Mouse (Mus musculus) midbrain, embryonic 15.5 days (tissue): ENCODE measurements around the gene Magi2. TPM values are rescaled to one million over a fixed set of nuclear protein-coding genes. Genes with fewer than 3 reads are reported as not detected.

ENCODE experiments used
- ATAC-seq: fragments of 200-750 bp; cut with Nextera tagmentation; replicated peaks from 2 replicates; pipeline ENCODE4 v1.8.0; 2017; ENCODE audit warnings: moderate TSS enrichment
- H3K27ac ChIP-seq: fragments of 300-500 bp; sonication (generic); 2 replicates; pipeline ENCODE4 v1.5.1; 2015; ENCODE audit warnings: mild to moderate bottlenecking, inconsistent platforms
- H3K27me3 ChIP-seq: fragments of 300-500 bp; sonication (generic); replicated peaks from 2 replicates; pipeline ENCODE4 v1.6.1; 2015; ENCODE audit warnings: inconsistent platforms
- H3K36me3 ChIP-seq: fragments of 300-500 bp; sonication (generic); replicated peaks from 2 replicates; pipeline ENCODE4 v1.6.1; 2015; ENCODE audit warnings: inconsistent platforms
- H3K4me1 ChIP-seq: fragments of 300-500 bp; sonication (generic); 2 replicates; pipeline ENCODE4 v1.6.1; 2015; ENCODE audit warnings: inconsistent platforms
- H3K4me2 ChIP-seq: fragments of 300-500 bp; sonication (generic); 2 replicates; pipeline ENCODE4 v1.6.1; 2015; ENCODE audit warnings: inconsistent platforms, mild to moderate bottlenecking, moderate library complexity
- H3K4me3 ChIP-seq: fragments of 300-500 bp; sonication (generic); 2 replicates; pipeline ENCODE4 v1.5.1; 2015; ENCODE audit warnings: mild to moderate bottlenecking, inconsistent platforms
- H3K9ac ChIP-seq: fragments of 300-500 bp; sonication (generic); 2 replicates; pipeline ENCODE4 v1.6.1; 2015; ENCODE audit warnings: mild to moderate bottlenecking, inconsistent platforms
- H3K9me3 ChIP-seq: fragments of 300-500 bp; sonication (generic); 2 replicates; pipeline ENCODE4 v1.6.1; 2016; ENCODE audit warnings: inconsistent platforms
- WGBS: fragments of 180-500 bp; shearing (Covaris S2); methylation state at CpG from one replicate; pipeline ENCODE4 v1.1.7; 2015; ENCODE audit warnings: mixed read lengths; 5-methylcytosine and 5-hydroxymethylcytosine counted together
- polyA plus RNA-seq: library from polyadenylated mRNA; unstranded; fragments of >200 nt; fragmentation: Nextera tagmentation; extraction: Ambion mirVana; gene quantifications from 2 replicates; pipeline ENCODE4 v1.2.1, GENCODE M21; 2015

Magi2 gene
- polyA plus RNA-seq, 1 experiment from 2014 or later = 35.9 TPM

GRCm38 (mm10) chr5:20303056-20303965, 1076.5 kb downstream of the Magi2 start:
- 81% methylated on average over 8 of the region's 8 CpGs for WGBS
- H3K4me2 ChIP-seq = no peak overlapping the region
- H3K27me3 ChIP-seq = no peaks in the 10 kb centered on the region
- no peaks in the 10 kb centered on the region for H3K36me3 ChIP-seq
- H3K9me3 ChIP-seq = no peaks in the 10 kb centered on the region
- ATAC-seq = no peak
- H3K4me1 ChIP-seq = no peaks in the 10 kb centered on the region
- no peak overlapping the region for H3K27ac ChIP-seq
- no peak overlapping the region for H3K4me3 ChIP-seq
- H3K9ac ChIP-seq = no peak overlapping the region

- no peaks in the 10 kb centered on the region for H3K36me3 ChIP-seq
- H3K4me3 ChIP-seq = no peak overlapping the region
- WGBS = 82% methylated on average over 2 of the region's 2 CpGs
- H3K4me2 ChIP-seq = no peak overlapping the region
- no peaks in the 10 kb centered on the region for H3K4me1 ChIP-seq
- H3K27me3 ChIP-seq = no peaks in the 10 kb centered on the region
- H3K9ac ChIP-seq = no peak overlapping the region
- no peak overlapping the region for H3K27ac ChIP-seq
- no peak for ATAC-seq
- H3K9me3 ChIP-seq = no peaks in the 10 kb centered on the region
These were observed 1094.1 kb downstream of the Magi2 start for GRCm38 (mm10) chr5:20320970-20321369.

GRCm38 (mm10) chr5:20325290-20325689, 1098.5 kb downstream of the Magi2 start:
- H3K4me3 ChIP-seq = no peak overlapping the region
- H3K9me3 ChIP-seq = no peaks in the 10 kb centered on the region
- no peaks in the 10 kb centered on the region for H3K36me3 ChIP-seq
- WGBS = 67% methylated on average over 2 of the region's 2 CpGs
- H3K4me2 ChIP-seq = no peak overlapping the region
- no peaks in the 10 kb centered on the region for H3K4me1 ChIP-seq
- H3K9ac ChIP-seq = no peak overlapping the region
- ATAC-seq = no peak
- H3K27ac ChIP-seq = no peak overlapping the region
- no peaks in the 10 kb centered on the region for H3K27me3 ChIP-seq

GRCm38 (mm10) chr5:20328901-20329300, 1102.1 kb downstream of the Magi2 start:
- H3K9me3 ChIP-seq = no peaks in the 10 kb centered on the region
- H3K9ac ChIP-seq = no peak overlapping the region
- no peak overlapping the region for H3K4me3 ChIP-seq
- H3K4me2 ChIP-seq = no peak overlapping the region
- H3K4me1 ChIP-seq = no peaks in the 10 kb centered on the region
- no peak for ATAC-seq
- H3K27me3 ChIP-seq = no peaks in the 10 kb centered on the region
- no peak overlapping the region for H3K27ac ChIP-seq
- 67% methylated on average over 1 of the region's 1 CpGs for WGBS
- H3K36me3 ChIP-seq = no peaks in the 10 kb centered on the region

GRCm38 (mm10) chr5:20330025-20330424, 1103.2 kb downstream of the Magi2 start:
- no peaks in the 10 kb centered on the region for H3K9me3 ChIP-seq
- no peak for ATAC-seq
- H3K27me3 ChIP-seq = no peaks in the 10 kb centered on the region
- no peak overlapping the region for H3K9ac ChIP-seq
- H3K4me3 ChIP-seq = no peak overlapping the region
- WGBS = 75% methylated on average over 3 of the region's 3 CpGs
- no peak overlapping the region for H3K4me2 ChIP-seq
- H3K27ac ChIP-seq = no peak overlapping the region
- no peaks in the 10 kb centered on the region for H3K36me3 ChIP-seq
- no peaks in the 10 kb centered on the region for H3K4me1 ChIP-seq

GRCm38 (mm10) chr5:20332574-20332973, 1105.7 kb downstream of the Magi2 start:
- Histone ChIP-seq H3K4me2 (no peak overlapping the region), H3K4me3 (no peak overlapping the region), H3K4me1 (no peaks in the 10 kb centered on the region), H3K36me3 (no peaks in the 10 kb centered on the region), H3K27me3 (no peaks in the 10 kb centered on the region), H3K27ac (no peak overlapping the region), H3K9ac (no peak overlapping the region), H3K9me3 (no peaks in the 10 kb centered on the region)
- no peak for ATAC-seq
- WGBS = 87% methylated on average over 4 of the region's 4 CpGs

GRCm38 (mm10) chr5:20334549-20334948, 1107.7 kb downstream of the Magi2 start:
- no peaks in the 10 kb centered on the region for H3K36me3 ChIP-seq
- ATAC-seq = no peak
- no peak overlapping the region for H3K4me2 ChIP-seq
- no peaks in the 10 kb centered on the region for H3K27me3 ChIP-seq
- no peak overlapping the region for H3K27ac ChIP-seq
- no peak overlapping the region for H3K4me3 ChIP-seq
- H3K9ac ChIP-seq = no peak overlapping the region
- no peaks in the 10 kb centered on the region for H3K9me3 ChIP-seq
- H3K4me1 ChIP-seq = no peaks in the 10 kb centered on the region

GRCm38 (mm10) chr5:20352941-20353340, 1126.1 kb downstream of the Magi2 start:
- ATAC-seq = no peak
- 94% methylated on average over 8 of the region's 8 CpGs for WGBS
- Histone ChIP-seq H3K27me3 (no peaks in the 10 kb centered on the region), H3K36me3 (no peaks in the 10 kb centered on the region), H3K4me1 (no peaks in the 10 kb centered on the region), H3K9me3 (no peaks in the 10 kb centered on the region), H3K4me2 (no peak overlapping the region), H3K27ac (no peak overlapping the region), H3K9ac (no peak overlapping the region), H3K4me3 (no peak overlapping the region)

GRCm38 (mm10) chr5:20358437-20358836, 1131.6 kb downstream of the Magi2 start:
- 40% methylated on average over 5 of the region's 5 CpGs for WGBS
- H3K9ac ChIP-seq = no peak overlapping the region
- H3K36me3 ChIP-seq = no peaks in the 10 kb centered on the region
- ATAC-seq = no peak
- H3K4me1 ChIP-seq = peaks cover 3% of the 10 kb centered on the region; the same call in 1 of the 2 replicates
- no peak overlapping the region for H3K27ac ChIP-seq
- H3K27me3 ChIP-seq = no peaks in the 10 kb centered on the region
- H3K9me3 ChIP-seq = no peaks in the 10 kb centered on the region
- H3K4me2 ChIP-seq = no peak overlapping the region
- no peak overlapping the region for H3K4me3 ChIP-seq

- no peaks in the 10 kb centered on the region for H3K36me3 ChIP-seq
- H3K4me3 ChIP-seq = no peak overlapping the region
- H3K4me2 ChIP-seq = no peak overlapping the region
- H3K27ac ChIP-seq = no peak overlapping the region
- ATAC-seq = no peak
- no peaks in the 10 kb centered on the region for H3K9me3 ChIP-seq
- no peak overlapping the region for H3K9ac ChIP-seq
- H3K27me3 ChIP-seq = no peaks in the 10 kb centered on the region
- WGBS = 22% methylated on average over 3 of the region's 3 CpGs
- peaks cover 3% of the 10 kb centered on the region; the same call in 1 of the 2 replicates for H3K4me1 ChIP-seq
These were observed 1132.2 kb downstream of the Magi2 start for GRCm38 (mm10) chr5:20359021-20359420.

GRCm38 (mm10) chr5:20362154-20362553, 1135.3 kb downstream of the Magi2 start:
- Histone ChIP-seq H3K36me3 (no peaks in the 10 kb centered on the region), H3K27ac (no peak overlapping the region), H3K4me2 (no peak overlapping the region), H3K27me3 (no peaks in the 10 kb centered on the region), H3K4me3 (no peak overlapping the region), H3K4me1 (peaks cover 3% of the 10 kb centered on the region; the same call in 1 of the 2 replicates), H3K9ac (no peak overlapping the region), H3K9me3 (no peaks in the 10 kb centered on the region)
- ATAC-seq = no peak
- 90% methylated on average over 3 of the region's 3 CpGs for WGBS

- Histone ChIP-seq H3K36me3 (no peaks in the 10 kb centered on the region), H3K4me2 (no peak overlapping the region), H3K4me3 (no peak overlapping the region), H3K4me1 (peaks cover 3% of the 10 kb centered on the region; the same call in 1 of the 2 replicates), H3K9ac (no peak overlapping the region), H3K27ac (no peak overlapping the region), H3K9me3 (no peaks in the 10 kb centered on the region), H3K27me3 (no peaks in the 10 kb centered on the region)
- ATAC-seq = no peak
- WGBS = 48% methylated on average over 5 of the region's 5 CpGs
These were observed 1136.4 kb downstream of the Magi2 start for GRCm38 (mm10) chr5:20363216-20363615.

GRCm38 (mm10) chr5:20373586-20373985, 1146.8 kb downstream of the Magi2 start:
- no peak overlapping the region for H3K4me2 ChIP-seq
- H3K9me3 ChIP-seq = no peaks in the 10 kb centered on the region
- H3K27me3 ChIP-seq = no peaks in the 10 kb centered on the region
- H3K4me1 ChIP-seq = no peaks in the 10 kb centered on the region
- H3K36me3 ChIP-seq = no peaks in the 10 kb centered on the region
- H3K4me3 ChIP-seq = no peak overlapping the region
- no peak overlapping the region for H3K9ac ChIP-seq
- ATAC-seq = no peak
- WGBS = 91% methylated on average over 1 of the region's 1 CpGs
- H3K27ac ChIP-seq = no peak overlapping the region
